Mouse (Mus musculus) lung, postnatal 25 days (tissue): ENCODE data around the gene Slc22a23.

Source experiments
- DNase-seq: peaks from one replicate; pipeline ENCODE4 v3.0.0; 2022; ENCODE audit warnings: low spot score

The Slc22a23 gene

DNA sequence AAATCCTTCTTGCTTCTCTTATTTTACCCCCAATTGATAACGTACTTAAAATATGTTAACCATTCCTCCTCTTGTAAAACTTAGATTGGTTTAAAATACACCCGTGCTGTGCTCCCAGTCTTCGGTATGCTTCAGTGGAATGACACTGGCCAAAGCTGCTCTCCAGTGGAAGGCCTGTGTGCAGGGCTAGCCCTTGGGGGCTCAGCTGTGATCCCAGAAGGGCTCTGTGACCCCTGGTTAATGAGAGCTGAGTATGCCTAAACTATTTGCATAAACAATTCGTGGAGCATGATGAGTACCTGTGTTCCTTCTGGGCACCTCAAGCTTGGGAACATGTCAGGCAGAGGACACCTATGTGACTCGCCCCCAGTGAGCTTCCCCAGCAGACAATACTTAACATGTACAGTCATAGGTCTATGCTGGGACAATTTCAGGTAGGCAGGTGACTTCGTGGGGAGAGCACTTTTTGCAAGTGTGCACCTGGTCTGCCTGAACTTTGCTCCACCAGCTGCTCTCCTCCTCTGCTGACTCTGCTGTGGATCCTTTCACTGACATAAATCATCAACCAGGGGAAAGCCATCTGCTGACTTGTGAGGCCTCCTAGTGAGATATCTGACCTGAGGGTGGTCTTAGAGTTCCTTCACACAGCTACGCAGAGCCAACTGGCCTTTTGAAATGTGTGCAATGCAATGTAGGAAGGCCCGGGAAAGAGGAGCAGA is 77.9 kb downstream of the Slc22a23 start:
- DNase-seq = no peak

GRCm38 (mm10) chr13:34266067-34266466 is 78.9 kb downstream of the Slc22a23 start:
- DNase-seq = no peak

GRCm38 (mm10) chr13:34265576-34265975 is 79.4 kb downstream of the Slc22a23 start:
- no peak for DNase-seq

DNA sequence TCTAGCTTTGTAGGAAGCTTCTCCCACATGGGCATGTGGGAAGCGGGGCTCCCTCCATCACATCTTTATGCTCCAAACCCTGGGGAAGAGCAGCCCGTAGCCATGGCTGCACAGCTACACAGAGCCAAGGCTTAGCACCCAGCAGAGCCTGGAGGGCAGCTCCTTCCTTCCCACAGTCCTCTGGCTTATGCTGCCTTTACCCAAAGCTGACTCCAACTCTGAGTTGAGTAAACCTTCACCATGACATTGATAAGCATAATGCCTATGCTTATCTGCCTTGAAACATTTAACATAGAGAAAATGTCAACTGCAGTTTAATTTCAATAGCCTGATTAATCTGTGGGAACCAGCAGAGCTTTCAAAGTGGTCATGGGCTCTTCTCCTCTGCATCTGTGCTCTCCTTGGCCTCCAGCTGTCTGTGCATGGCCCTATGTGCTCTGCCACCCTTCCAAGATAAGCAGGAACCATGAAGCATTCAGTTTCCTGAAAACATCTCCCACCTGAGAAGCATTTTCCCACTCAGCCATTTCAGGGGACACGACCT is 79.9 kb downstream of the Slc22a23 start:
- DNase-seq = no peak

DNA sequence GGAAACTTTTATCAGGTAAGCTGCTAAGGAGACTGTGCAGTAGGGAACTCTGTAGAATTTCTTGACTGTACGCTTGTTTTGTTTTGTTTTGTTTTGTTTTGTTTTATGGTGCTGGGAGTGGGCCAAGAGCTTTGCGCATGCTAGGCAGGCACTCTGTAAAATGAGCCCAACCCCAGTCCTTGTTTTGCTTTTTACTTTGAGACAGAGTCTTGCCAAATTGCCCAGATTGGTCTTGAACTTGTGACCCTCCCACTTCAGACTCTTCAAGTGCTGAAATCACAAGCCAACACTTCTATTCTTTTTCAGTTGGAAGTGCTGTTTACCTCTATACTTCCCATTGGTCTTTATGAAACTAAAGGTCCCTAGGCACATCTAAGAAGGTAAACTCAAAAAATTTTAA is 80.5 kb downstream of the Slc22a23 start:
- DNase-seq = peak; percentile 67

DNA sequence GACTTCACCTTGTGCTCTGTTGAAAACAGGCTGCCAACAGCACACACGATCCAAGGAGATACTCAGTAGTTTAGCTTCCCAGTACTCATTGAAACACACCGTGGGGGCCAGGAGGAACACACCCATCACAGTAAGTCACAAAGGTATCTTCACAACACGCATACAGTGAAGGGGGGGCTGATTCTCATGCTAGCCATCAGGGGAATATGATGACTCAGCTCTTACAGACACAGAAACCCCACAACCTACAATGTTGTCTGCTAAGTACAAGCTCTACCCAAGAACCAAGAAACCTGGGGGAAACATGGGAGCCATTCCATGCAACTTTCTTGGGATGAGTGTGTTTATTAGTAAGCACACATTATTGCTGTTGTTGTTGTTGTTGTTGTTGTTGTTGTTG is 86.2 kb downstream of the Slc22a23 start:
- no peak for DNase-seq

GRCm38 (mm10) chr13:34257177-34257576 is 87.8 kb downstream of the Slc22a23 start:
- no peak for DNase-seq

- DNase-seq = no peak
Observed at GRCm38 (mm10) chr13:34256676-34257075, 88.3 kb downstream of the Slc22a23 start.

- DNase-seq = peak; percentile 55
Observed at GRCm38 (mm10) chr13:34255297-34255696, 89.7 kb downstream of the Slc22a23 start.

- DNase-seq = peak; percentile 67
Observed at GRCm38 (mm10) chr13:34254691-34255090, 90.3 kb downstream of the Slc22a23 start.

DNA sequence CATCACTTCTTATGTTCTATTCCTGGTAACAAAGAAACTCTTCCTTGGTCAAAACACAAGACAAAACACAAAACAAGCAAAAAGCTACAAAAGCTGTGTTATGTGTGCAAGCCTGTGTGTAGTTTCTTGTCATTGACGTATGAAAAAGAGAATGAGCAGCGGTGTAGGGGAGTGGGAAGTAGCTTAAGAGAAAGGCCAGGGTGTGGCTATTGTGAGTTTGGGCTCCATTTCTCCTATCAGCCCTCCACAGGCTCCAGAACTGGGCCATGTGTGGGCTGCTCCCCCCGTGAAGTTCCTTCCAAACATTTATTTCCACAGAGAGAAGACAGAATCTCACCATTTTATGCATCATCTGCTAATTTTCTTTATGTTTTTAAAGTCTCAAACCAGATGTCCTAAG is 91.2 kb downstream of the Slc22a23 start:
- DNase-seq = no peak

DNA sequence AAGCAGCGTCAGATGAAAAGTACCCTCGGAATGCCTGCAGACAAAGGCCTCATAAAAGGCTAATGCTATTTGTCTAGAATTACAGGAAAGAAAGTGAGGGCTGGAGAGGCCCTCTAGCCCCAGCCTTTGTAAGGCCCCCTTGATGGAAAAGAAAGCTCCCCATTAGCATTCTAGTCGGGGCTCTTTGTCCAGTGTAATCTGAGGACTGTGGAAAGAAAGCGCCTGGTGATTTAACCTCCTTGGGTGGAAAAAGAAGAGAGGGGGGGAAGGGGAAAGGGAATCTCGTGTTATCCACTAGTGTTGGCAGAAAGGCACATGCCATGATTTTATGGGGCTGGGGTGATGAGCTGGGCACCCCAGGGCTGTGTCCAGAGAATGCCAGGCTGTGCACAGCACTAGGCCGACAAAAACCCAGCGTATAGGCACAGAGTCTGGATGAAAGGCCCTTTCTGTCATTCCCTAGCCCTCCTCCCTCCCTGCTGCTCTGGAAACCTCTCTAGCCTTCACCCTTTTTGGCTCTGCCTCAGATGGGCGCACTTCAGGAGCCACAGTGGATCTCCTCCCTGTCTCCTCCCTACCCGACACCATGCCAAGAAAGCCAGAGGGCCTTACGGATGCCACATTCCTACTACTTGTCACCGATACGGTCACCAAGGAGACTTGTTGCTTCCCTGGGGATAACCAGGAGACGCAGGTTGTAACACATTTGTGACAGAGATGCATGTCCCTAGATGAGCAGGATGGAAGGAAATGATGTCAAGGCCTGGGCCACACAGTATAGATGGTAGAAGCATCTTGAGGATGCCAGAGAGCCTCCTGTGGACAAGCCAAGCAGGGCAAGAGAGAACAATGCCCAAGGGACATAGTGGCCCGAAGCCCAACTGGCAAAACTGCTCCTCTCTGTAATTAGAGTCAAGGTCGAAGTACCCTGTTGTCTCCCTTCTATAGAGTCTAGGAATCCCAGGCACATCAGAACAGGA is 95.8 kb downstream of the Slc22a23 start:
- DNase-seq = no peak

DNA sequence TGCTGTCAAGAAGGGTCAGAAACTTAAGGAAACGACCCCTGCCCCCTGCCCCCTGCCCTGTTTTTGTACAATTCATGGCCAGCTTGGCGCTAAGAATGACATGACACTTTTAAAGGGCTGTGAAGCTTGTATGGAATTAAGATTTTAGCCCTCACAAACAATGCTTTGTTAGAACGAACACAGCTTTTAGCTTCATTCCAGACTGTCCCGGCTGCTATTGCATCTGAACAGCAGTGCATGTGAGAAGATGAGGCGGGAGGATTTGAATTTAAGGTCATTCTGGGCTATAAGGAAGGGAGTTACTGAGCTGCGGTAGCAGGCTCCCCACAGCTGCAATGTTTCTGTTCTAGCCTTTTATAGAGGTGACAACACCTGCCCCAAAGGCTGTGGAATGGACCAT is 96.9 kb downstream of the Slc22a23 start:
- no peak for DNase-seq

DNA sequence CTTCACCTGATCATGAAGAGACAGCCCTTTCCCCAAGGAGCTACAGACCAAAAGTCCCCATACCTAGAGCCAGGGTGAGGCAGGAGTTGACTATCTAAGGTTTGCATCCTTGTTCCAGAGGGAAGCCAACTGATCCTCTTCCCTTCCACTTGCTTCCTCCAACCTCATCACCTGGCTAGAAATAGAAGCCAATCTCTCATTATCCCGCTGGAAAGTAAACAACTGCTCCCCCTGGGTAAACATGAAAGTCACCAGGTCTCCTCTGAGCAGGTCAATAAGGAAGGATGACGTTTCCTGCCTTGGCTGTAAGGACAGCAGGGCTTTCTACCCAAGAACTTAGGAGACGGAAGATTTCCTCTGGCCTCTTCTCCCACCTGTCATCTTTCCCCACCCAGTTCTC is 98.2 kb downstream of the Slc22a23 start:
- peak; percentile 36 for DNase-seq

- peak; percentile 70 for DNase-seq
Observed at GRCm38 (mm10) chr13:34245216-34245615, 99.8 kb downstream of the Slc22a23 start.

DNA sequence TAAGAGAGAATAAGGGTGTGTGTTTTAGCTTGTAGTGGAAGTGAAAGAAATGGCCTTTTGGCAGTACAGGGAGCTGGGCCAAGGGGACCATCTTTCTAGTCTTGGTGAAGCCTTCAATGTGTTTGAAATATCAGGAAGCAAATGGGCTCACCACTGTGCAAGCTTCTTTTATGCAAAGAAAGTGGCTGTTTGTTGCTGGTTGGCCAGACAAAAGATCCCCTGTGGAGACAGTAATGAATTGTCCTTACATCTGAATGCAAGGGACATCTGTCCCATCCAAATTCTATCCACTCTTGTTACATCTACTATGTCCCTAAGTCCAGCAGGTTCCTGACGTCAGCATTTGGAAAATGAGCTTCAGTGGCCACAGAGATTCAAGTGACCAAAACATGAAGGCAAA is 100.8 kb downstream of the Slc22a23 start:
- DNase-seq = no peak

- DNase-seq = no peak
Observed at GRCm38 (mm10) chr13:34242211-34242610, 102.8 kb downstream of the Slc22a23 start.

GRCm38 (mm10) chr13:34240087-34240428 is 104.9 kb downstream of the Slc22a23 start:
- DNase-seq = no peak

- no peak for DNase-seq
Observed at GRCm38 (mm10) chr13:34239371-34240086, 105.5 kb downstream of the Slc22a23 start.

GRCm38 (mm10) chr13:34238646-34239290 is 106.2 kb downstream of the Slc22a23 start:
- DNase-seq = no peak

GRCm38 (mm10) chr13:34235056-34235455 is 109.9 kb downstream of the Slc22a23 start:
- no peak for DNase-seq

- no peak for DNase-seq
Observed at GRCm38 (mm10) chr13:34234439-34234838, 110.5 kb downstream of the Slc22a23 start.
